Mouse (Mus musculus) limb, embryonic 13.5 days (tissue): ENCODE data around the gene Bcl2l12. TPM values are rescaled to one million over a fixed set of nuclear protein-coding genes. Genes with fewer than 3 reads are reported as not detected.

Source experiments
- ATAC-seq: fragments of 200-750 bp; cut with Nextera tagmentation; 2 replicates; pipeline ENCODE4 v1.8.0; 2017; ENCODE audit warnings: low read depth, moderate number of reproducible peaks, moderate TSS enrichment; ENCODE audit not compliant: low FRiP score
- H3K27ac ChIP-seq: fragments of 300-500 bp; sonication (generic); 2 replicates; pipeline ENCODE4 v1.5.1; 2015; ENCODE audit warnings: inconsistent platforms, mild to moderate bottlenecking, moderate library complexity
- H3K27me3 ChIP-seq: fragments of 300-500 bp; sonication (generic); 2 replicates; pipeline ENCODE4 v1.6.1; 2015; ENCODE audit warnings: mild to moderate bottlenecking, inconsistent platforms
- H3K36me3 ChIP-seq: fragments of 300-500 bp; sonication (generic); 2 replicates; pipeline ENCODE4 v1.6.1; 2015; ENCODE audit warnings: inconsistent platforms, mild to moderate bottlenecking, moderate library complexity
- H3K4me1 ChIP-seq: fragments of 300-500 bp; sonication (generic); 2 replicates; pipeline ENCODE4 v1.6.1; 2015; ENCODE audit warnings: inconsistent platforms
- H3K4me2 ChIP-seq: fragments of 300-500 bp; sonication (generic); replicated peaks from 2 replicates; pipeline ENCODE4 v1.6.1; 2015; ENCODE audit warnings: inconsistent platforms, mild to moderate bottlenecking, moderate library complexity
- H3K4me3 ChIP-seq: fragments of 300-500 bp; sonication (generic); 2 replicates; pipeline ENCODE4 v1.5.1; 2015; ENCODE audit warnings: moderate library complexity, mild to moderate bottlenecking, inconsistent platforms
- H3K9ac ChIP-seq: fragments of 300-500 bp; sonication (generic); 2 replicates; pipeline ENCODE4 v1.6.1; 2015; ENCODE audit warnings: mild to moderate bottlenecking, inconsistent platforms
- H3K9me3 ChIP-seq: fragments of 300-500 bp; sonication (generic); 2 replicates; pipeline ENCODE4 v1.6.1; 2016; ENCODE audit warnings: inconsistent platforms
- WGBS: fragments of 180-500 bp; shearing (Covaris S2); methylation state at CpG from one replicate; pipeline ENCODE4 v1.1.7; 2015; 5-methylcytosine and 5-hydroxymethylcytosine counted together
- polyA plus RNA-seq: library from polyadenylated mRNA; unstranded; fragments of >200 nt; fragmentation: Nextera tagmentation; extraction: Ambion mirVana; gene quantifications from 2 replicates; pipeline ENCODE4 v1.2.1, GENCODE M21; 2015

The Bcl2l12 gene
- polyA plus RNA-seq, 1 experiment from 2014 or later, result 77.3 TPM

DNA sequence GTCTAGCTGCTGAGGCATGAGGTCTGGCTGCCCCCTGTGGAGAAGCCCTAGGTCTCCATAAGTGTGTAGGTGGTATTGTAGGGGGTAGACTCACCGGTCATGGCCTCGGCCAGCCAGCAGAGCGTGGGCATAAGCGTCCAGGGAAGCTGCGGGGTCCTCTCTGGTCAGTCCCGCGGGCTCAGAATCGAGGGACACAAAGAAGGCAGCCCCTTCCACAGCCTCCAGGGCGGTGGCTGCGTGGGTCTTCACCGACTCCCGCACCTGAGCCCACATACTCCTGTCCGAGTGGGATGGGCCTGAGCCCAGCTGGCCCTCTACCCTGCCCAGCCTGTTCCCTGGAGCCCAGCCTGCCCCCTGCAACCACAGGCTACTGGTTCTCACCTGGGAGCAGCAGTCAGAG, 33.5 kb downstream of the Bcl2l12 start:
- Histone ChIP-seq H3K9me3 (no peaks in the 10 kb centered on the region), H3K36me3 (peaks cover 64% of the 10 kb centered on the region), H3K4me3 (no peak overlapping the region), H3K9ac (no peak overlapping the region), H3K27ac (no peak overlapping the region), H3K4me1 (peaks cover 3% of the 10 kb centered on the region), H3K4me2 (no peak overlapping the region), H3K27me3 (no peaks in the 10 kb centered on the region)
- no peak for ATAC-seq
- WGBS, result 94% methylated on average over 13 of the region's 13 CpGs

DNA sequence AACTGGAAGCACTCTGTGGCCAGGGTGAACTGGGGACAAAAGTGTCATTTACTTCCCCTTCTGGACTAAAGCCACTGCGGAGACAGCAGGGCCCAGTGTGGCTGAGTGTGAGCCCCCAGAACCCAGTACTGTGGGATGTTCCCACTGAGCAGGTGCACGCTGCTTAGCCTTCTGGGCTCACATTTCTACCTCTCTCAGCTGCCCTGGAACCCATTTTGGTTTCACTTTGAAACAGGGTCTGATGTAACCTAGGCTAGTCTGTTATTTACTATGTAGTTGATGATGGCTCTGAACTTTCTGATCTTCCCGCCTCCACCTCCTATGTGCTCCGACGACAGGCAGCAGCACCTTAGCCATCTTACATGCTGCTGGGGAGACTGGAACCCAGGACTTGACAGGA, 35.7 kb downstream of the Bcl2l12 start:
- Histone ChIP-seq H3K9me3 (no peaks in the 10 kb centered on the region), H3K4me2 (no peak overlapping the region), H3K27me3 (no peaks in the 10 kb centered on the region), H3K4me3 (no peak overlapping the region), H3K27ac (no peak overlapping the region), H3K36me3 (peaks cover 79% of the 10 kb centered on the region), H3K4me1 (no peaks in the 10 kb centered on the region), H3K9ac (no peak overlapping the region)
- no peak for ATAC-seq
- WGBS, result 88% methylated on average over 5 of the region's 5 CpGs

DNA sequence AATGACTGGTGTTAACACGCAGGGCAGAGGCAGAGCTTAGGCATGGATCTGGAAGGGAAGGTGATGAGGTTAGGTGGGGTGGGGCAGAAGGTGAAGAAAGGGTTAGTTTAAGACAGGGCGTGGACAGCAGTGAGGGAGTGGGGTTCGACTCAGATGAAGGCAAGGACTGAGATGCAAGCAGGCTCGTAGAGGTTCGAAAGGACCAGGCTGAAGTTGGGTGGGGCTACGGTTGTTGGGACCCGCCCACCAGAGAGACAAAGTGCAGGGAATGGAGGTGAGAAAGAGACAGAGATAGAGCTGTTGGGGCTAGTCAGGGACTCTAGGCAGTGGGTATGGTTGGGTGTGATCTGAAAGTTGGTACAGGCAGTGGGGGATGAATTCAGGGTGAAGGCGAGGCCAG, 36.2 kb downstream of the Bcl2l12 start:
- H3K36me3 ChIP-seq, result peaks cover 79% of the 10 kb centered on the region

DNA sequence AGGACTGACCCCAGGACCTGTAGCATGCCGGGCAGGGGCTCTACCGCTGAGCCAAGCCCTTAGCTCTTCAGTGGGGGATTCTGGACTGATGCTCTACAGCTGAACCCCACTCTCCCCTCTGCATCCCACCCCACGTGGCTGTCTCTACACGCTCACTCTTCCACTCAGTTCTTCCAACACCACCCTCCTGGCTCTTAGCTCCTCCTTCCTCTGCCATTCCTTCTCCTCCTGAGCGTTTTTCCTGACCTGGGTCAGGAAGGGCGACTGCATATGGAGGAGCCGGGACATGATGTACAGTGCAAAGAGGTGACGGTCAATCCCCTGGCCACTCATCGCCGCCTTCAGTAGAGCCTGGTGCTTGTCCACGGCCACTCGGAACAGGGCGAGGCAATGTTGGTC, 38.0 kb downstream of the Bcl2l12 start:
- 89% methylated on average over 13 of the region's 13 CpGs for WGBS
- H3K4me3 ChIP-seq, result no peak overlapping the region
- H3K4me2 ChIP-seq, result no peak overlapping the region
- no peak overlapping the region for H3K27ac ChIP-seq
- peaks cover 64% of the 10 kb centered on the region for H3K36me3 ChIP-seq
- H3K27me3 ChIP-seq, result no peaks in the 10 kb centered on the region
- no peak overlapping the region for H3K9ac ChIP-seq
- H3K9me3 ChIP-seq, result no peaks in the 10 kb centered on the region
- H3K4me1 ChIP-seq, result no peaks in the 10 kb centered on the region
- no peak for ATAC-seq

More for the DNA sequence above, 36.2 kb downstream of the Bcl2l12 start:
- Histone ChIP-seq H3K27me3 (no peaks in the 10 kb centered on the region), H3K4me2 (no peak overlapping the region), H3K4me1 (no peaks in the 10 kb centered on the region), H3K4me3 (no peak overlapping the region), H3K27ac (no peak overlapping the region), H3K9me3 (no peaks in the 10 kb centered on the region), H3K9ac (no peak overlapping the region)
- 68% methylated on average over 8 of the region's 8 CpGs for WGBS
- ATAC-seq, result no peak

DNA sequence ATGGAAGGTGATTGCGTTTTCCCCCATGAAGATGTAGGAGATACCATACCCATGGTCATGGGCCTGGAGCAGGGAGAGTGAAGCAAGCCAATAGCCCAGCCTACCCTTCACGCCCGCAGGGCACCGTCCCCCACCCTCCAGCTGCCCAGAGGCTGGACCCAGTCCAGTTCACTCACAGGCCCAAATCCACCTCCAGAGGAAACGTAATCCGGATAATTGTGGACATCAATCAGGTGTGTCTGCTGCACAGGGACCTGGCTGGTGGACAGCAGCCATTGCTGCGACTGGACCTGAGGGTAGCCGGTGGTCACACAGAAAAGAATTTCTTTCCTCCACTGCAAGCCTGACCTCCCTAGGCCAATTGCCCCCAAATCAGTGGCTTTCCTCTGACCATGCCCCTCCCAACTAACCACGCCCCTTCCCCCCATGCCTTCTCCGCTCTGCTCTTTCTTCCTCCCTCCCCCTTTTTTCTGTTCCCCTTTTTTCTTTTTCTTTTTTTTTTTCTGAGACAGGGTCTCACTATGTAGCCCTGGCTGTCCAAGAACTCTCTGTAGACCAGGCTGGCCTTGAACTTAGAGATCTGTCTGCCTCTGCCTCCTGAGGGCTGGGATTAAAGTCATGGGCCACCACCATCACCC, 38.5 kb downstream of the Bcl2l12 start:
- H3K4me2 ChIP-seq, result no peak overlapping the region
- H3K4me1 ChIP-seq, result no peaks in the 10 kb centered on the region
- no peaks in the 10 kb centered on the region for H3K27me3 ChIP-seq
- H3K9me3 ChIP-seq, result no peaks in the 10 kb centered on the region
- WGBS, result 85% methylated on average over 10 of the region's 10 CpGs
- H3K4me3 ChIP-seq, result no peak overlapping the region
- H3K9ac ChIP-seq, result no peak overlapping the region
- no peak overlapping the region for H3K27ac ChIP-seq
- H3K36me3 ChIP-seq, result peaks cover 59% of the 10 kb centered on the region
- ATAC-seq, result no peak

DNA sequence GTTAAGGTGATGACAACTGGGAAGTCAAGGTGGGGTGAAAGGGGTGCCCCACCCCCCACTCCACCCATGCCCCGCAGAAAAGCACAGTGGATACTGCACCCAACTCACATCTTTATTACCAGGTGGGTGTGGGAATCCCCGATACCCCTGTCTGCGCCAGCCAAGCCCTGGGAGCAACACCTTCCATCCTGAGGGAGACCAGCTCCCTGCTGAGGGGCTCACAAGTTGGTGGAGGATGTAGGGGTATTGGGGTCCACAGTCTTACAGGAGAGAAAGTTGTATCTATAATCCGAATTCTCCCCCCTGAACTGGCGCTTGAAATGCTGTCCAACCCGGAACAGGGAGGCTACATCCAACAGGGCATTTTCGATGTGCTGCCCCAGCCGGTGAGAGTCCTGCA, 39.2 kb downstream of the Bcl2l12 start:
- no peak overlapping the region for H3K27ac ChIP-seq
- H3K4me1 ChIP-seq, result no peaks in the 10 kb centered on the region
- 89% methylated on average over 8 of the region's 8 CpGs for WGBS
- no peak overlapping the region for H3K9ac ChIP-seq
- no peak overlapping the region for H3K4me2 ChIP-seq
- H3K9me3 ChIP-seq, result no peaks in the 10 kb centered on the region
- peaks cover 54% of the 10 kb centered on the region for H3K36me3 ChIP-seq
- no peak for ATAC-seq
- H3K4me3 ChIP-seq, result no peak overlapping the region
- H3K27me3 ChIP-seq, result no peaks in the 10 kb centered on the region

DNA sequence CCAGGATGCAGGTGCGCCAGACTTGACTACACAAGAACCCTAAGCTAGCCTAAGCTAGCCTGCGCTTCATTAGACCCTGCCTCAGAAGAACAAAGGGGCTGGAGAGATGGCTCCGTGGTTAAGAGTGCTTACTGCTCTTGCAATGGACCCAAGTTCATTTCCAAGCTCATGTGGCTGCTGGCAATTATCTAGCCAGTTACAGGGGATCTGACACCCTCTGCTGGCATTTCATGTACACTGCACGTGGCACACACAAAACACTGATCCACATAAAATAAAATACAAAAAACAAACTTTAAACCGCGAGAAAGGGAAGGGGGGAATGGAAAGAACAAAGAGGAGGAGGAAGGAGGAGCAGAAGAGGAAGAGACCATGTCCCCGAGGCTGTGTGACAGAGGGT, 40.3 kb downstream of the Bcl2l12 start:
- WGBS, result 55% methylated on average over 7 of the region's 7 CpGs
- H3K27me3 ChIP-seq, result no peaks in the 10 kb centered on the region
- H3K4me1 ChIP-seq, result no peaks in the 10 kb centered on the region
- no peaks in the 10 kb centered on the region for H3K9me3 ChIP-seq
- no peak for ATAC-seq
- H3K9ac ChIP-seq, result no peak overlapping the region
- no peak overlapping the region for H3K4me2 ChIP-seq
- H3K36me3 ChIP-seq, result peaks cover 44% of the 10 kb centered on the region
- no peak overlapping the region for H3K4me3 ChIP-seq
- no peak overlapping the region for H3K27ac ChIP-seq

DNA sequence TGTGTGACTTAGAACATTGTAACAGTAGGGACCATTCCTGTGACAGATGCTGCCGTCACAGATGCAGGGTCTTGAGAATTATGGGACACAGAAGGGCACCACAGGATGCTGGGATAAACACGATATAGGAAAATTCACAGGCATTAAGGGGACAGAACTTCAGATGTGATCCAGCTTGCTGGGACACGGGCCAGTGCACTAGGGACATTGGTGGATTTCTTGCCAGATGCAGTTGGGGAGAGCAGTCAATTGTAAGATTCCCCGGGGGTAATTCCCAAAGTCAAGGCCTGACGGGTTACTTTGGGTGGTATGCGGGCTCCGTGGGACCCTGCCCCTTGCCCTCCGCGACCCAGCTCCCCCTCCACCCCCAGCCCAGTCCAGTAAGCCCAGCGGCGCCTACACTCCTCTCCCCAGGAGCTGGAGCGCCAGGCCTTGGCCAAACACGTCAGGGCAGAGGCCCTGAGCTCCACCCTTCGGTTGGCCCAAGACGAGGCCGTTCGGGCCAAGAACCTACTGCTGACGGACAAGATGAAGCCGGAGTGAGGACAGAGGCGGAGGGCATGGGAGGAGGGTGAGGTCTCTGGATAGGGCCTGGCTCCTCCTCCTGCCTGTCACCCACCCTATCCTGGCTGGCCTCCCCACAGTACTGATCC, 41.2 kb downstream of the Bcl2l12 start:
- no peaks in the 10 kb centered on the region for H3K9me3 ChIP-seq
- H3K4me2 ChIP-seq, result no peak overlapping the region
- peaks cover 2% of the 10 kb centered on the region; the same call in 1 of the 2 replicates for H3K4me1 ChIP-seq
- no peaks in the 10 kb centered on the region for H3K27me3 ChIP-seq
- H3K36me3 ChIP-seq, result peaks cover 36% of the 10 kb centered on the region
- no peak for ATAC-seq
- no peak overlapping the region for H3K4me3 ChIP-seq
- WGBS, result 76% methylated on average over 20 of the region's 20 CpGs
- peak overlapping the region; percentile 31; the same call in 1 of the 2 replicates for H3K9ac ChIP-seq
- H3K27ac ChIP-seq, result no peak overlapping the region

DNA sequence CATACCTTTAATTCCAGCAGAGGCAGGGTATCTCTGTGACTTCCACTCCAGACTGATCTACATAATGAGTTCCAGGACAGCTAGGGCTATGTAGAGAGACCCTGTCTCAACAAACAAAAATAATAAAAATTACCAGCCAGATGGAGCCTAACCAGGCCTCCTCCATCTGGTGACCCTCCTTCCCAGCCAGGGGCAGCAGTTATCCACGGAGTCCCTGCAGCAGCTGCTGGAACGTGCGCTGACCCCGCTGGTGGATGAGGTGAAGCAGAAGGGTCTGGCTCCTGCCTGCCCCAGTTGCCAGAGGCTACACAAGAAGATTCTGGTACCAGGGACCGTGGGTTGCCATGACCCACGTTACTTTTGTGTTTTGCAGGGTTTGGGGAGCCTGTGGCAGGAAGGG, 42.2 kb downstream of the Bcl2l12 start:
- no peak for ATAC-seq
- Histone ChIP-seq H3K9ac (no peak overlapping the region), H3K4me3 (no peak overlapping the region), H3K4me2 (no peak overlapping the region), H3K27me3 (peaks cover 7% of the 10 kb centered on the region), H3K27ac (no peak overlapping the region), H3K4me1 (peaks cover 10% of the 10 kb centered on the region), H3K9me3 (no peaks in the 10 kb centered on the region), H3K36me3 (peaks cover 26% of the 10 kb centered on the region)
- 55% methylated on average over 6 of the region's 6 CpGs for WGBS

DNA sequence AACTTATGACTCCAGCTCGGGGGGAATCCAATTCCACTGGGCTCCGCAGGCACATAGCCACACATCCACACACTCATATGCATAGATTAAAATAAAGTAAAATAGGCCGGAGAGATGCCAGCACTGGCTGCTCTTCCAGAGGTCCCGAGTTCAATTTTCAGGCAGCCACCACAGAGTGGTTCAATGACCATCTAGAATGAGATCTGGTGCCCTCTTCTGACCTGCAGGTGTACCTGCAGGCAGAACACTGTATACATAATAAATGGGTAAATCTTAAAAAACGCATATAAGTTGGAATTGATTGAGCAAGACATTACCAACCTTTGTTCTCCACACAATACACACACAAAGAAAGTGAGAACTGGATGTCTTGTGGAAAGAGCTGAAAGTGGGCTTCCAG, 42.9 kb downstream of the Bcl2l12 start:
- no peak overlapping the region for H3K9ac ChIP-seq
- H3K4me2 ChIP-seq, result no peak overlapping the region
- 51% methylated on average over 5 of the region's 5 CpGs for WGBS
- H3K27me3 ChIP-seq, result peaks cover 14% of the 10 kb centered on the region
- peaks cover 19% of the 10 kb centered on the region for H3K36me3 ChIP-seq
- H3K4me1 ChIP-seq, result peaks cover 10% of the 10 kb centered on the region
- no peak overlapping the region for H3K27ac ChIP-seq
- no peaks in the 10 kb centered on the region for H3K9me3 ChIP-seq
- ATAC-seq, result no peak
- H3K4me3 ChIP-seq, result no peak overlapping the region

DNA sequence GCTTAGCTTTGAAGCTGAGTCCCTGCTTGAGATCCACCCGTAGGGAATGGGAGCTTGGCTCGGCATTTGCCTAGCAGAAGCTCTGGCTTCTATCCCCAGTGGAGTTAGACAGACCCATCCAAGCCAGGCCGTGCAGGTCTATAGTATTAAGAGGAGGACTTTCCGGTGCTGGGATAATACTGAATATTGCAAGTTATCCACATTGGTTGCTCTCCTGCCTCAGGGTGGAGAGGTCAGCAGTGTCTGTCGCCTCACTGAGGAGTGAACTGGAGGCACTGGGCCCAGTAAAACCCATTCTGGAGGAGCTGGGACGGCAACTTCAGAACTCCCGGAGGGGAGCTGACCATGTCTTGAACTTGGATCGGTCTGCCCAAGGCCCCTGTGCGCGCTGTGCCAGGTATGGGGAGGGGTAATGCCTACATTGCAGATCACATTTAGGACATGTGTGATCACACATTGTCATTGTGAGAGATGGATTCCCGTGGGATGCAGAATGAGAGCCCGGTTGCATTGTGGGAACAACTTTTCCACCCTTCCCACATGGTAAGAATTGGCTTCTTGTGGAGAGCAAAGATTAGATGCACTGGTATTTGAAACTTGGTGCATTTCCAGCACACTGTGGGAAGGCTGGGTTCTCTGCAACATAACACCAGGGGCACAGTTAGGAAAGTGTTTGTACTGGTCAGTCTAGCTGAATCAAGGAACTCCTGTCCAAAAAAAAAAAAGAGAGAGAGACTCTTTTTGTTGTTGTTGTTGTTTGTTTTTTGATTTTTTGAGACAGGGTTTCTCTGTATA, 44.2 kb downstream of the Bcl2l12 start:
- ATAC-seq, result no peak
- H3K27me3 ChIP-seq, result peaks cover 26% of the 10 kb centered on the region
- H3K4me2 ChIP-seq, result no peak overlapping the region
- H3K9me3 ChIP-seq, result no peaks in the 10 kb centered on the region
- WGBS, result 84% methylated on average over 12 of the region's 12 CpGs
- H3K4me1 ChIP-seq, result peaks cover 10% of the 10 kb centered on the region
- no peak overlapping the region for H3K4me3 ChIP-seq
- no peak overlapping the region for H3K9ac ChIP-seq
- peaks cover 8% of the 10 kb centered on the region for H3K36me3 ChIP-seq
- no peak overlapping the region for H3K27ac ChIP-seq

DNA sequence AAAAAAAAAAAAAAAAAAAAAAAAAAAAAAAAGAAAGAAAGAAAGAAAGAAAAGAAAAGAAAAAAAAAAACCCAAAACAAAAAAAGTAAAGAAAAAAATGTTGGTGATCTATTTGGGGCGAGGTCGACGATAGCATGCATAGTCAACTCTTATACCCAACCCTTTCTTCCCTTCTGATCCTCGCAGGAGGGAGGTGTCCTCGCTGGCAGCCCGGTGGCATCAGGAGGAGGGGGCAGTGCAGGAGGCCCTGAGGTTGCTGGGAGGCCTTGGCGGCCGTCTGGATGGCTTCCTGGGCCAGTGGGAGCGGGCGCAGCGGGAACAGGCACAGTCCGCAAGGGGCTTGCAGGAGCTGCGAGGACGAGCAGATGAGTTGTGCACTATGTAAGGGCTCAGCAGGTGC, 45.0 kb downstream of the Bcl2l12 start:
- H3K4me1 ChIP-seq, result peaks cover 10% of the 10 kb centered on the region
- H3K9me3 ChIP-seq, result no peaks in the 10 kb centered on the region
- no peak overlapping the region for H3K4me3 ChIP-seq
- peaks cover 1% of the 10 kb centered on the region; the same call in 1 of the 2 replicates for H3K36me3 ChIP-seq
- no peak overlapping the region for H3K4me2 ChIP-seq
- WGBS, result 63% methylated on average over 14 of the region's 14 CpGs
- H3K27ac ChIP-seq, result no peak overlapping the region
- no peak overlapping the region for H3K9ac ChIP-seq
- no peak for ATAC-seq
- H3K27me3 ChIP-seq, result peaks cover 33% of the 10 kb centered on the region
